Mouse (Mus musculus): ENCODE data around the gene Pidd1. TPM values are rescaled to one million over a fixed set of nuclear protein-coding genes. Genes with fewer than 3 reads are reported as not detected.

Pidd1 gene
- polyA plus RNA-seq, 1 experiment from 2014 or later: 14.1 TPM

DNA sequence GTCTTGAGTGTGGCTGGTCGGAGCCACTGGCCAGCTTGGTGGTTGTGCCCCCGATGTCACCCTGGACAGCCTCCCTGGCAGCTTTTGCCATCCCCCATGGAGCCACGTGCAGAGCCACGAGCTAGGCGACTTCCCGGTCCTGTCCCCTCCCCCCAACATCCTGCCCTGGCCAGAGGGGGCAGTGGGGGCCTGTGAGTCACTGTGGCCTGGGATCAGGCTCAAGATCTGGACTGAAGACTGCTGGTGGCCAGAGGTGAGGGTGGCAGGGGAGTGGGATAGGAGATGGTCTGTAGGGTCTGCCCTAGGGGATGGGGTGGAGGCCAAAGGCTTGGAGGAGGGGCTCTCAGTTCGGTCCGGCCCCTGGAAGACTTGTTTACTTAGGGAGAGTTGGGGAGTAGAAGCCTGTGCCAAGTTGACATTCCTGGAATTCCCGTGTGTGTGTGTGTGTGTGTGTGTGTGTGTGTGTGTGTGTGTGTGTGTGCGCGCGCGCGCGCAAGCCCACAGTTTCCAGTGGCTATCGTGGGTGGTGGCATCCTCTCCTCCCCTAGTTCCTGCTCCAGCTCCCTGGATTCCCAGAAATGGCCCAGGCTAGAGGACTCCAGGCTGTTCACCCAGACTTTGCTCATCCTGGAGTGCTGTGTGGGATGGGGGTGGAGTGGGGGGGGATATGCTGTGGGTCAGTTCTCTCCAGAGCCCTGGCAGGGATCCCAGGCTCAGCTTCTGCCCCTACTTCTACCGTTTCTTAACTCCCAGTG, 32.6 kb upstream of the Pidd1 start:
- no peaks in the 10 kb centered on the region for H3K9me3 ChIP-seq (ENCODE audit: control insufficient read depth, low read length)
- H3K9ac ChIP-seq (ENCODE audit: low read depth, low read length): peak overlapping the region; percentile 87
- peak overlapping the region; percentile 90 for H3K4me2 ChIP-seq (replicated peaks; ENCODE audit: low read depth, low read length)
- WGBS: 3% methylated on average over 10 of the region's 17 CpGs
- peak; percentile 70 for ATAC-seq (ENCODE audit: low FRiP score, low TSS enrichment)
- H3K27me3 ChIP-seq (ENCODE audit: control insufficient read depth, insufficient read depth, low read length): no peaks in the 10 kb centered on the region
- H3K4me1 ChIP-seq (ENCODE audit: control insufficient read depth, insufficient read depth, low read length): peaks cover 45% of the 10 kb centered on the region
- peak overlapping the region; percentile 95 for H3K27ac ChIP-seq (ENCODE audit: low read depth, low read length)
- peaks cover 14% of the 10 kb centered on the region for H3K36me3 ChIP-seq (ENCODE audit: control insufficient read depth, insufficient read depth, low read length)
- H3K4me3 ChIP-seq (ENCODE audit: low read length): peak overlapping the region; percentile 85

GRCm38 (mm10) chr7:141475805-141476158, 32.0 kb upstream of the Pidd1 start:
- Histone ChIP-seq H3K27ac (ENCODE audit: low read depth, low read length) (peak overlapping the region; percentile 95), H3K27me3 (ENCODE audit: control insufficient read depth, insufficient read depth, low read length) (no peaks in the 10 kb centered on the region)
- ATAC-seq (ENCODE audit: low FRiP score, low TSS enrichment): no peak

DNA sequence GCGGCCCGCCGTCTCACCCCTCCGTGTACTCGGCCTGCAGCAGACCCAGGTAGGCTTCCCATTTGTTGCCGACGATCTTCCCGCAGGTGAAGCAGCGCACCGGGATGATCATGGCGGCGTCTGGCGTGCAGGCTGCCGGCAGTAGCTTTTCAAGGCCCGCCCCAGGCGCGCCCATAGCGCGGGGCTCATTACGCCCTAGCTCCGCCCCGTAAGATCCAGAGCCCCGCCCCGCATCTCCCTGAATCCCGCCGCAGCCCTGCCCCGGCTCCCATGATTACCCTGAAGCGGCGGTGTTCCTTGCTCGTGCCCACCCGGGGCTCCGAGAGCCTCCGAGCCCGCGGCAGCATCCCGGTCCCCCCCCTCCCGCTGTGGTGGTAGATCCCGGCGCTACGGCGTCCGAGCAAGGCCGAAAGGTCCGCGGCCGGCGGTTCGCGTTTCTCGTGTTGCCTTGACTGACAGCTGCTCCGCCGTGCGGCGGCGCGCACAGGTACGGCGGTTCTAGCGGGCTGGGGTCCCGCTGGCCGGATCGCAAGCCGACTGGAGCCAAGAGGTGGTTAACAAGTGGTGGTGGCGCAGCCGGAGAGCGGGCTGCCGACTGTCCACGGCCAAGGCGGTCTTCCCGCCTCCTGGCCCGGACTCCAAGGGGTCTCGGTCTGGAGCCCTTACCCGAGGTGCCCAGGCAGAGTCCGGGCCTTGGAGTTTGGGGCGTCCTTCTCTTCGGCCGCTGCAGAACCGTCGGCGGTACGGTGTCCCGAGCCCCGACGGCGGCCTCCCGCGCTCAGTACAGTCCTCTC, 31.4 kb upstream of the Pidd1 start, which contains the start of the genes Polr2l and Tspan4:
Gene Polr2l, minus strand, starts transcription at position 122 of the 794 bp plus-strand sequence.
Gene Tspan4, plus strand, starts transcription at position 230 of the 794 bp plus-strand sequence.
- ATAC-seq (ENCODE audit: low FRiP score, low TSS enrichment): peak; percentile 65
- peaks cover 26% of the 10 kb centered on the region for H3K36me3 ChIP-seq (ENCODE audit: control insufficient read depth, insufficient read depth, low read length)
- under 1% methylated on average over 81 of the region's 87 CpGs for WGBS
- H3K27ac ChIP-seq (ENCODE audit: low read depth, low read length): peak within 1 kb of the TSS; percentile 95
- H3K9ac ChIP-seq (ENCODE audit: low read depth, low read length): peak within 1 kb of the TSS; percentile 87
- H3K4me3 ChIP-seq (ENCODE audit: low read length): peak within 1 kb of the TSS; percentile 85
- H3K9me3 ChIP-seq (ENCODE audit: control insufficient read depth, low read length): no peaks in the 10 kb centered on the region
- H3K4me1 ChIP-seq (ENCODE audit: control insufficient read depth, insufficient read depth, low read length): peaks cover 40% of the 10 kb centered on the region
- peak within 1 kb of the TSS; percentile 90 for H3K4me2 ChIP-seq (replicated peaks; ENCODE audit: low read depth, low read length)
- no peaks in the 10 kb centered on the region for H3K27me3 ChIP-seq (ENCODE audit: control insufficient read depth, insufficient read depth, low read length)

More at GRCm38 (mm10) chr7:141475805-141476158, 32.0 kb upstream of the Pidd1 start:
- 3% methylated on average over 12 of the region's 12 CpGs for WGBS
- peaks cover 20% of the 10 kb centered on the region for H3K36me3 ChIP-seq (ENCODE audit: control insufficient read depth, insufficient read depth, low read length)
- H3K4me1 ChIP-seq (ENCODE audit: control insufficient read depth, insufficient read depth, low read length): peaks cover 40% of the 10 kb centered on the region
- peak overlapping the region; percentile 87 for H3K9ac ChIP-seq (ENCODE audit: low read depth, low read length)
- H3K4me3 ChIP-seq (ENCODE audit: low read length): peak overlapping the region; percentile 85
- H3K4me2 ChIP-seq (replicated peaks; ENCODE audit: low read depth, low read length): peak overlapping the region; percentile 90
- no peaks in the 10 kb centered on the region for H3K9me3 ChIP-seq (ENCODE audit: control insufficient read depth, low read length)

- Histone ChIP-seq H3K27me3 (ENCODE audit: control insufficient read depth, insufficient read depth, low read length) (no peaks in the 10 kb centered on the region), H3K27ac (ENCODE audit: low read depth, low read length) (no peak overlapping the region), H3K9ac (ENCODE audit: low read depth, low read length) (peak overlapping the region; percentile 87), H3K9me3 (ENCODE audit: control insufficient read depth, low read length) (no peaks in the 10 kb centered on the region), H3K4me3 (ENCODE audit: low read length) (peak overlapping the region; percentile 85), H3K4me1 (ENCODE audit: control insufficient read depth, insufficient read depth, low read length) (peaks cover 48% of the 10 kb centered on the region), H3K4me2 (replicated peaks; ENCODE audit: low read depth, low read length) (peak overlapping the region; percentile 90), H3K36me3 (ENCODE audit: control insufficient read depth, insufficient read depth, low read length) (peaks cover 36% of the 10 kb centered on the region)
- no peak for ATAC-seq (ENCODE audit: low FRiP score, low TSS enrichment)
- WGBS: 8% methylated on average over 5 of the region's 5 CpGs
Observed at GRCm38 (mm10) chr7:141474160-141474559, 30.3 kb upstream of the Pidd1 start.

- Histone ChIP-seq H3K9me3 (ENCODE audit: control insufficient read depth, low read length) (no peaks in the 10 kb centered on the region), H3K9ac (ENCODE audit: low read depth, low read length) (peak overlapping the region; percentile 23; the same call in 1 of the 2 replicates), H3K4me2 (replicated peaks; ENCODE audit: low read depth, low read length) (no peak overlapping the region), H3K27ac (ENCODE audit: low read depth, low read length) (no peak overlapping the region), H3K36me3 (ENCODE audit: control insufficient read depth, insufficient read depth, low read length) (peaks cover 36% of the 10 kb centered on the region), H3K4me3 (ENCODE audit: low read length) (no peak overlapping the region), H3K27me3 (ENCODE audit: control insufficient read depth, insufficient read depth, low read length) (no peaks in the 10 kb centered on the region), H3K4me1 (ENCODE audit: control insufficient read depth, insufficient read depth, low read length) (peaks cover 52% of the 10 kb centered on the region)
- ATAC-seq (ENCODE audit: low FRiP score, low TSS enrichment): no peak
- 84% methylated on average over 6 of the region's 6 CpGs for WGBS
Observed at GRCm38 (mm10) chr7:141472763-141473162, 28.9 kb upstream of the Pidd1 start.

DNA sequence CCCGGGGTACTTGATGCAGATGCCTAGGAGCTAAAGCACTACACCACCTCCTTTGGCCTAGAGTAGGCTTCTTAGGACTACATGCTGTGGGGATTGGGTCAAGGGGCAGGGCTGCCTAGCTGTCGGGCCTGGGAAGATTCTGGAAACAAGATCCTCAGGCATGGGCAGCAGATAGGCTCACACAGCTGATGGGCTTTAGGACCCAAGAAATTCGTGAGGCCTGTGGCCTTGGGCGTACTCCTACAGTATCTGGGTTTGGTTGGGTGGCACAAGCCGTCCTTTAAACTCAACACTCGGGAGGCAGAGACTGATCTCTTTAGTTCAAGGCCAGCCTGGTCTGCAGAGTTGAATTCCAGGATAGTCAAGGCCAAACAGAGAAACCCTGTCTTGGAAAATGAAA, 28.4 kb upstream of the Pidd1 start:
- peak overlapping the region; percentile 12; the same call in 1 of the 2 replicates for H3K9ac ChIP-seq (ENCODE audit: low read depth, low read length)
- H3K27me3 ChIP-seq (ENCODE audit: control insufficient read depth, insufficient read depth, low read length): no peaks in the 10 kb centered on the region
- H3K36me3 ChIP-seq (ENCODE audit: control insufficient read depth, insufficient read depth, low read length): peaks cover 36% of the 10 kb centered on the region
- H3K9me3 ChIP-seq (ENCODE audit: control insufficient read depth, low read length): no peaks in the 10 kb centered on the region
- peaks cover 47% of the 10 kb centered on the region for H3K4me1 ChIP-seq (ENCODE audit: control insufficient read depth, insufficient read depth, low read length)
- no peak overlapping the region for H3K27ac ChIP-seq (ENCODE audit: low read depth, low read length)
- H3K4me2 ChIP-seq (replicated peaks; ENCODE audit: low read depth, low read length): no peak overlapping the region
- whole genome bisulfite sequencing: 84% methylated on average over 6 of the region's 6 CpGs
- no peak for ATAC-seq (ENCODE audit: low FRiP score, low TSS enrichment)
- no peak overlapping the region for H3K4me3 ChIP-seq (ENCODE audit: low read length)

DNA sequence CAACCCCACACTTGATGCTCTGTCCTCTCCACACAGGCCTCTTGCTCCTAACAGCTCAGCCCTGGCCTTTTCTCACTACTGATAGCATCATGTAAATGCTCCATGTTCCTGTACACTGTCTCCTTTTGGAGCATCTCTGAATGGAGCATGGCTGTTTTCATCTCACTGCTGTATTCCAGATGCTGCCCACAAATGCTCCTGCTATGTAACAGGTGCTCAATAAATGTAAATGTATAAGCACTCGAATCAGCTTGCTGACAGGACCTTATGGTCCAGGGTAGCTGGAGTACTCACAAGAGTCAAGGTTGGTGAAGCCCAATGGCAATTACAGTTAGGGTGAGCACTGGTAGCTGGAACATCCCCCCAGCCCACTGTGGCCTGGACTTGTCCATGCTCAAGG, 27.4 kb upstream of the Pidd1 start:
- 0 out of 2 replicates have a peak, but pooled peaks cover 4% of the 10 kb centered on the region for H3K27me3 ChIP-seq (ENCODE audit: control insufficient read depth, insufficient read depth, low read length)
- H3K4me3 ChIP-seq (ENCODE audit: low read length): no peak overlapping the region
- peaks cover 36% of the 10 kb centered on the region for H3K36me3 ChIP-seq (ENCODE audit: control insufficient read depth, insufficient read depth, low read length)
- no peak overlapping the region for H3K4me2 ChIP-seq (replicated peaks; ENCODE audit: low read depth, low read length)
- no peak overlapping the region for H3K9ac ChIP-seq (ENCODE audit: low read depth, low read length)
- H3K27ac ChIP-seq (ENCODE audit: low read depth, low read length): no peak overlapping the region
- H3K4me1 ChIP-seq (ENCODE audit: control insufficient read depth, insufficient read depth, low read length): peaks cover 43% of the 10 kb centered on the region
- no peaks in the 10 kb centered on the region for H3K9me3 ChIP-seq (ENCODE audit: control insufficient read depth, low read length)
- 92% methylated on average over 1 of the region's 1 CpGs for WGBS
- ATAC-seq (ENCODE audit: low FRiP score, low TSS enrichment): no peak

- ATAC-seq (ENCODE audit: low FRiP score, low TSS enrichment): no peak
- WGBS: 95% methylated on average over 10 of the region's 10 CpGs
- Histone ChIP-seq H3K27ac (ENCODE audit: low read depth, low read length) (no peak overlapping the region), H3K9ac (ENCODE audit: low read depth, low read length) (no peak overlapping the region), H3K4me3 (ENCODE audit: low read length) (no peak overlapping the region), H3K4me1 (ENCODE audit: control insufficient read depth, insufficient read depth, low read length) (peaks cover 38% of the 10 kb centered on the region), H3K36me3 (ENCODE audit: control insufficient read depth, insufficient read depth, low read length) (peaks cover 36% of the 10 kb centered on the region), H3K27me3 (ENCODE audit: control insufficient read depth, insufficient read depth, low read length) (peaks cover 4% of the 10 kb centered on the region; the same call in 1 of the 2 replicates), H3K9me3 (ENCODE audit: control insufficient read depth, low read length) (no peaks in the 10 kb centered on the region), H3K4me2 (replicated peaks; ENCODE audit: low read depth, low read length) (no peak overlapping the region)
Observed at GRCm38 (mm10) chr7:141470637-141470944, 26.8 kb upstream of the Pidd1 start.

Data from kidney, embryonic 14.5 days (tissue).